Mouse (Mus musculus) bone marrow, adult 2 months (tissue): ENCODE measurements around the gene Ccdc152. TPM values are rescaled to one million over a fixed set of nuclear protein-coding genes. Genes with fewer than 3 reads are reported as not detected.

Source experiments
- H3K27ac ChIP-seq: fragments of 200-500 bp; 2 replicates; pipeline ENCODE4 v1.5.1; 2012; ENCODE audit warnings: low read depth, mild to moderate bottlenecking, control low read depth, inconsistent platforms, low read length; ENCODE audit not compliant: control insufficient read depth, poor library complexity, insufficient read depth
- H3K4me1 ChIP-seq: fragments of 200-500 bp; 2 replicates; pipeline ENCODE4 v1.6.1; 2011; ENCODE audit warnings: low read length; ENCODE audit not compliant: control insufficient read depth, insufficient read depth
- H3K4me3 ChIP-seq: fragments of 200-500 bp; replicated peaks from 2 replicates; pipeline ENCODE3; 2011; ENCODE audit warnings: mild to moderate bottlenecking, low read depth, low read length, control low read depth; ENCODE audit not compliant: control insufficient read depth
- CTCF ChIP-seq: fragments of 200-500 bp; IDR thresholded peaks from 2 replicates; pipeline ENCODE4 v1.5.1; 2011; ENCODE audit warnings: low read length, control low read depth; ENCODE audit not compliant: control insufficient read depth, insufficient read depth
- POLR2A ChIP-seq: fragments of 200-500 bp; IDR thresholded peaks from 2 replicates; pipeline ENCODE4 v1.6.1; 2011; ENCODE audit warnings: low read depth, mild to moderate bottlenecking, control low read depth, low read length, borderline replicate concordance; ENCODE audit not compliant: control insufficient read depth
- WGBS: fragments of 180-500 bp; shearing (Covaris S2); methylation state at CpG from one replicate; pipeline ENCODE4 v1.1.7; 2018; 5-methylcytosine and 5-hydroxymethylcytosine counted together
- polyA plus RNA-seq: library from polyadenylated mRNA; stranded (reverse); fragments of >200 nt; gene quantifications from 2 replicates; pipeline ENCODE4 v1.2.4, GENCODE M21; 2011; ENCODE audit warnings: low replicate concordance; ENCODE audit not compliant: missing spikeins, insufficient read depth, insufficient read length

Gene Ccdc152
- polyA plus RNA-seq, 1 experiment: not detected

DNA sequence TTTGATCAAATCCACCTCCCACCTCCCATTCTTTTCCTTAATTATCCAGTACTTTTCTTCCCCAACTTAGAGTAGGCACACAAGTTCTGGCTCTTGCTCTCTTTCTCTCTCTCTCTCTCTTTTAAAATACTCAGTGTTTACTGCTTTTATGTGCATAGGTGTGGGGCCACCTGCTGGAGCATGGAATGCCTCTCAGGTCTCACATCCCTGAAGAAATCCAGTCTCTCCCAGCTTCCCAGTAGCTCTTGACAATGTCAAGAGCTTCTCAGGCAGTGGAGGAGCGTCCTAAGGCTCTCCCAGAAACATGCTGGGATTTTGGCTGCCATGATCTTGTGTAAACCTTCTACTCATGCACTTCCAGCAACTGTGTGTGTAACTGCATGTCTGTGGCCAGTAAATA, 27.0 kb upstream of the Ccdc152 start:
- no peak overlapping the region for H3K4me3 ChIP-seq
- no peak for TF ChIP-seq CTCF
- no peak for TF ChIP-seq POLR2A

DNA sequence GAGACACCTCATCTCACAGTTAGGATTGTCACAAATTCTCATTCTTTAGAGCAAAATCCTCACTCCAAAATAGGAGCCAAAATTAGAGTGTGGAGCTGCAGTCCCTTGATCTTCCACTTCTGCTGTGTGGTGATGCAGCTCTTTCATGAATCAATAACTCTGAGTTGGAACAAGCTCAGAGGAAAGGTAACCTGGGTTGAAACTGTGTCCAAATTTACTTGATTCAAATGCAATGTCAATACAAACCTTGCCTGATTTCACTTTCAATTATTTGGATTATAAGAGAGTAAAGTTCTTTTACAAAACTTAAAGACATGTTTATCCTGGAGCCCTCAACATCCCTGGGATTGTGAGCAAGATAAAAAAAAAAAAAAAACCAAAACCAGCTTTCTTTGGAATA, 19.7 kb upstream of the Ccdc152 start:
- no peak for TF ChIP-seq CTCF
- no peak for TF ChIP-seq POLR2A
- Histone ChIP-seq H3K4me1 (no peaks in the 10 kb centered on the region), H3K27ac (no peak overlapping the region), H3K4me3 (no peak overlapping the region)

More for the DNA sequence above, 27.0 kb upstream of the Ccdc152 start:
- H3K4me1 ChIP-seq: no peaks in the 10 kb centered on the region
- 59% methylated on average over 1 of the region's 1 CpGs for WGBS
- no peak overlapping the region for H3K27ac ChIP-seq

DNA sequence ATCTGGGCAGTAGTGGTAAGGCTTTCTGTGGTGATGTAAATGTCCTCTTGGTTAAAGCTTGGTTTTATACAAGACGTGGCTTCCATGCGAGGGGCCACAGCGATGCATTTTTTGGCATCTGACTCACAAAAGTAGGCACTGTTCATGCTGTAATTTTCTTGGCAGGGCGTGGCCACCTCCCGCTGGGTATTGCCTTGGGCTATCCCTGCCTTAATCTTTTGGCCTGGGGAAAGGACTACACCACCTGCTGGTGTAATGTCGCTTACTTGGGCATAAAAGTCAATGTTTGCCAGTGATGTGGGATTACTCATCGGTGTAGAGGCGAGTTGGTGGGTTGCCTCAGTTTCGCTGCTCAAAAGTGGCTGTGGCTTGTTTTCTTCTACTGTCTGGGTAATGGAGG, 16.6 kb upstream of the Ccdc152 start:
- 84% methylated on average over 9 of the region's 9 CpGs for WGBS
- Histone ChIP-seq H3K27ac (no peak overlapping the region), H3K4me1 (no peaks in the 10 kb centered on the region), H3K4me3 (no peak overlapping the region)
- TF ChIP-seq CTCF: no peak
- no peak for TF ChIP-seq POLR2A

DNA sequence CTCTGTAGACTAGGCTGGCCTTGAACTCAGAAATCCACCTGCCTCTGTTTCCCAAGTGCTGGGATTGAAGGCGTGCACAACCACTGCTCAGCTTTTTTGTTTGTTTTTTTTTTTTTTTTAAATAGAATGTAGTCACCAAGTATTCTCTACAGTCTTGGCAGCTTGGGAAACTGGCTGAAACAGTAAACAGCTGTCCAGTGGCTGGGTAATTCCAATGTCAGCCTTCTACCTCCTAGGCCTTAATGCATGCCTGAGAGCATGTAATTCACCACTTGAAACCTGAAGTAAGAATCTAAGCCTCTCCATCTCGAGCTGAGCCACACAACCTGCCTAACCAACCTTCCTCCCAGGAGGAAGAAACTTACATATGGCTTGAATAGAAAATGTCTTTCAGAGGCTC, 13.3 kb upstream of the Ccdc152 start:
- 66% methylated on average over 2 of the region's 2 CpGs for WGBS
- TF ChIP-seq CTCF: no peak
- TF ChIP-seq POLR2A: no peak
- H3K4me3 ChIP-seq: no peak overlapping the region

DNA sequence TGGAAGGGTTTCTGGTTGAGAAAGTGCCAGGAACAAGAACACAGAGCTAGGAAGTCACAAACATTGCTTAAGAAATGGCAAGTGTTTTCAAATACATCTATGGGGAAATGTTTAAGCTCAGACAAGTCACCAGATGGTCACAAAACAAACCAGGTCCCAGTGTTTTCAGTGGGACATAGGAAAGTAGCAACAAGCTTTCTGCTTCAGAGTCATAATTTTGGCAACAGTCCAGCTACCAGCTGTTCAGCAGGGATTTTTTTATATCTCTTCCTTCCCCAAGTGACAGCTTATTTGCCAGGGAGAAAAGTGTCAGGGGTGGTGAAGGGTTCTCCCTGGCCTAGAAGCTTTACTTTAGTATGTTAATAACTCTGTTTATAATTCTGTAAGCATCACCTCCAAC, 9.6 kb upstream of the Ccdc152 start:
- TF ChIP-seq CTCF: no peak
- no peak for TF ChIP-seq POLR2A
- Histone ChIP-seq H3K4me3 (no peak overlapping the region), H3K27ac (no peak overlapping the region), H3K4me1 (no peaks in the 10 kb centered on the region)

More for the DNA sequence above, 13.3 kb upstream of the Ccdc152 start:
- H3K4me1 ChIP-seq: no peaks in the 10 kb centered on the region
- no peak overlapping the region for H3K27ac ChIP-seq

- 76% methylated on average over 3 of the region's 3 CpGs for WGBS
- H3K27ac ChIP-seq: no peak overlapping the region
- H3K4me1 ChIP-seq: no peaks in the 10 kb centered on the region
- H3K4me3 ChIP-seq: no peak overlapping the region
- TF ChIP-seq POLR2A (no peak), CTCF (no peak)
Measured at GRCm38 (mm10) chr15:3309856-3310255, 6.5 kb upstream of the Ccdc152 start.

GRCm38 (mm10) chr15:3300361-3301100, 2.8 kb downstream of the Ccdc152 start:
- WGBS: 69% methylated on average over 4 of the region's 4 CpGs
- TF ChIP-seq CTCF (no peak), POLR2A (no peak)
- Histone ChIP-seq H3K4me3 (no peak overlapping the region), H3K27ac (no peak overlapping the region), H3K4me1 (no peaks in the 10 kb centered on the region)

DNA sequence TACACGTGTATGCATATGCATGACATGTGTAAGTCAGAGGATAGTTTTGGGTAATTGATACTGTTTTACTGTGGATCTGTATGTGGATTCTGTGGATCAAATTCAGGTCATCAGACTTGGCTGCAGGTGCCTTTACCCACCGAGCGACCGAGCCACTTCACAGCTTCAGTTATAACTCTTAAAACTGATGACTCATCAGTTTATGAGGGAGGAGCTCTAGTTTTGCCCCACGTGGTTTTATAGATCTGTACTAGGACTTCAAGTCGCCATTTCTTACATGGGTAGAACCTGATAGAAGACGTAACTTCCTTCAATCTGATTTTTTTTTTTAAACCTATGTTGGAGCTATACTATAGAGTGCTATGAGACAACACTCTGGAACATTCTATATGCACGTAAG, 5.7 kb downstream of the Ccdc152 start:
- TF ChIP-seq POLR2A: no peak
- TF ChIP-seq CTCF: no peak
- WGBS: 57% methylated on average over 8 of the region's 8 CpGs
- no peaks in the 10 kb centered on the region; the same call in 1 of the 2 replicates for H3K4me1 ChIP-seq

DNA sequence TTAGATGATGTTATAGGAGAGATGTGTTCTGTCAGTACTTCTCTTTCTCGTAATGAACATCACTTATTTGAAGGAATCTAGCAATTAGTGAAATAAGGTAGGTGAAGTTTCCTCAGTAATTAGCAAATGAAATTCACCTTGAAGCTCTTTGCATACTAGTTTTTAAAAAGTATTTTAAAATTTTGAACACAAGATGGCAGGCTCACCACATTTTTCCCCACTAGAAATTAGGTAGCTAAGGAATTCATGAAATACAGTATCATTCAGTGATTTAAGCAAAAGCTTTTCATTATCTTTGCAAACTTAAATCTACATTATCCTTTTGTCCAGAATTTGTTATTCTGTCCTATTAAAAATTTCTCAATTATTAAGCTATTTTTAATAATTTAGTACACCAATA, 7.3 kb downstream of the Ccdc152 start:
- WGBS: 88% methylated on average over 1 of the region's 1 CpGs
- no peak for TF ChIP-seq POLR2A
- no peak for TF ChIP-seq CTCF
- Histone ChIP-seq H3K4me3 (no peak overlapping the region), H3K4me1 (no peaks in the 10 kb centered on the region; the same call in 1 of the 2 replicates), H3K27ac (no peak overlapping the region)

More for the DNA sequence above, 5.7 kb downstream of the Ccdc152 start:
- no peak overlapping the region for H3K4me3 ChIP-seq
- no peak overlapping the region for H3K27ac ChIP-seq
